Mouse (Mus musculus) liver, adult 2 months (tissue): Measurements from ENCODE around the gene Ccdc88c. TPM values are rescaled to one million over a fixed set of nuclear protein-coding genes. Genes with fewer than 3 reads are reported as not detected.
A peak's percentile ranks its signal among the peaks of the same experiment; 100 is the strongest.

Experiments
- DNase-seq: peaks from one replicate; pipeline ENCODE4 v3.0.0-alpha.2; 2011; ENCODE audit warnings: low read depth, low spot score; ENCODE audit errors: extremely low read depth
- H3K27ac ChIP-seq: fragments of 200-500 bp; replicated peaks from 2 replicates; pipeline ENCODE4 v1.5.1; 2012; ENCODE audit warnings: low read depth, mild to moderate bottlenecking, control low read depth, inconsistent platforms, low read length; ENCODE audit not compliant: insufficient read depth
- H3K27me3 ChIP-seq: fragments of 200-500 bp; 2 replicates; pipeline ENCODE4 v1.6.1; 2012; ENCODE audit warnings: mild to moderate bottlenecking, moderate library complexity, low read length, inconsistent platforms; ENCODE audit not compliant: control insufficient read depth, insufficient read depth
- H3K36me3 ChIP-seq: fragments of 200-500 bp; 2 replicates; pipeline ENCODE4 v1.6.1; 2012; ENCODE audit warnings: low read length, inconsistent platforms; ENCODE audit not compliant: control insufficient read depth, insufficient read depth
- H3K4me1 ChIP-seq: fragments of 200-500 bp; 2 replicates; pipeline ENCODE4 v1.6.1; 2011; ENCODE audit warnings: low read length; ENCODE audit not compliant: control insufficient read depth, insufficient read depth
- H3K4me3 ChIP-seq: fragments of 200-500 bp; 2 replicates; pipeline ENCODE4 v1.5.1; 2011; ENCODE audit warnings: low read depth, mild to moderate bottlenecking, control low read depth, low read length, moderate library complexity; ENCODE audit not compliant: insufficient read depth
- H3K79me2 ChIP-seq: fragments of 200-500 bp; 2 replicates; pipeline ENCODE4 v1.6.1; 2012; ENCODE audit warnings: inconsistent platforms, mild to moderate bottlenecking, low read length, moderate library complexity; ENCODE audit not compliant: control insufficient read depth, insufficient read depth
- H3K9ac ChIP-seq: fragments of 200-500 bp; 2 replicates; pipeline ENCODE4 v1.6.1; 2012; ENCODE audit warnings: low read depth, mild to moderate bottlenecking, control low read depth, inconsistent platforms, low read length
- CTCF ChIP-seq: fragments of 200-500 bp; IDR thresholded peaks from 2 replicates; pipeline ENCODE4 v1.5.1; 2011; ENCODE audit warnings: low read depth, low read length, control low read depth
- POLR2A ChIP-seq: fragments of 200-500 bp; IDR thresholded peaks from 2 replicates; pipeline ENCODE4 v1.6.1; 2011; ENCODE audit warnings: low read length, control low read depth; ENCODE audit not compliant: insufficient read depth; ENCODE audit errors: extremely low read depth
- WGBS: fragments of 180-500 bp; shearing (Covaris S2); methylation state at CpG from one replicate; pipeline ENCODE4 v1.1.7; 2018; 5-methylcytosine and 5-hydroxymethylcytosine counted together
- polyA plus RNA-seq: library from polyadenylated mRNA; depleted of rRNA; stranded (reverse); fragments of >200 nt; gene quantifications from 2 replicates; pipeline ENCODE4 v1.2.3, GENCODE M21; 2012
- total RNA-seq: library from RNA; depleted of rRNA; stranded (reverse); fragments of >200 nt; gene quantifications from 2 replicates; pipeline ENCODE4 v1.2.3, GENCODE M21; 2014

Ccdc88c gene
- total and polyA plus RNA-seq, 2 experiments = 1.1 to 1.3 TPM

DNA sequence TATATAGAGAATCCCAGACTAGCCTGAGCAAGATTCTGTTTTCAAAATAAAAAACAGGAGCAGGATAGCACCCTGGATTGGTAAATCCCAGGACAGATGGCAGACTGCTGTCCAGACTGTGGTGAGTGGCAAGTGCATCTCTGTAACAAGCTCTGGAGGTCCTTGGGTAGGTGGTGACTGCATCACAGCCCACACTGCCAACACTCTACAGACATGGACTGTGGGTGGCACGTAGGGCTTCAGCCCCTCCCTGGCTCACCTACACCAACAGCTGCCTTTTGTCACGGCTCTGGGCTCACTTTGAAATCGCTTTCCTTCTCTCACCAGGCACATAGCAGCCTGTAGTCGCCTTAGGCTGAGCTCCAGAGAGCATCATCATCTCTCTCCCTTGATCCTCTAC is 85.7 kb downstream of the Ccdc88c start:
- H3K9ac ChIP-seq = no peak overlapping the region
- no peak for DNase-seq
- H3K4me1 ChIP-seq = no peaks in the 10 kb centered on the region
- no peak overlapping the region for H3K27ac ChIP-seq
- no peak overlapping the region for H3K4me3 ChIP-seq
- TF ChIP-seq POLR2A = no peak
- TF ChIP-seq CTCF = no peak
- no peaks in the 10 kb centered on the region for H3K36me3 ChIP-seq
- 85% methylated on average over 4 of the region's 4 CpGs for WGBS
- no peaks in the 10 kb centered on the region for H3K27me3 ChIP-seq
- H3K79me2 ChIP-seq = no peaks in the 10 kb centered on the region

DNA sequence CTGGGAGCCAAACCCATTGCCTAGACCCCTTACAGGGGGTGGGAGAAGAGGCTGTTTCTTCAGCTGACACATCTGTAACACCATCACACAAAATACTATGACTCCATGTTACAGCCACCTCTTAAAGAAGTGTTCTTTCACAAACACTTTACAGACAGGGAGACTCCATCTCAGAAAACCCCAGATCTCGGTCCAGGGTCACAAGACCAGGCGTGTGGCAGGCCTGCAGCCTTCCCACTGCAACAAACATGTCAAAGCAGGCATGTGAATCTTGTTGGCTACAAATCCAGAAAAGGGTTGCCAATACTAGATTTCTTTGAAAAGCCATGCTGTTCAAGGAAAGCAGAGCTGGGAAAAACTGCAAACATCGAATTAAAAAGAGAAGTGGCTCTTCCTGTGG is 87.5 kb downstream of the Ccdc88c start:
- WGBS = 74% methylated on average over 3 of the region's 3 CpGs
- H3K36me3 ChIP-seq = no peaks in the 10 kb centered on the region
- H3K4me3 ChIP-seq = no peak overlapping the region
- H3K27me3 ChIP-seq = no peaks in the 10 kb centered on the region
- H3K4me1 ChIP-seq = no peaks in the 10 kb centered on the region
- H3K79me2 ChIP-seq = no peaks in the 10 kb centered on the region
- no peak for TF ChIP-seq CTCF
- no peak for TF ChIP-seq POLR2A
- DNase-seq = no peak
- H3K27ac ChIP-seq = no peak overlapping the region
- no peak overlapping the region for H3K9ac ChIP-seq

DNA sequence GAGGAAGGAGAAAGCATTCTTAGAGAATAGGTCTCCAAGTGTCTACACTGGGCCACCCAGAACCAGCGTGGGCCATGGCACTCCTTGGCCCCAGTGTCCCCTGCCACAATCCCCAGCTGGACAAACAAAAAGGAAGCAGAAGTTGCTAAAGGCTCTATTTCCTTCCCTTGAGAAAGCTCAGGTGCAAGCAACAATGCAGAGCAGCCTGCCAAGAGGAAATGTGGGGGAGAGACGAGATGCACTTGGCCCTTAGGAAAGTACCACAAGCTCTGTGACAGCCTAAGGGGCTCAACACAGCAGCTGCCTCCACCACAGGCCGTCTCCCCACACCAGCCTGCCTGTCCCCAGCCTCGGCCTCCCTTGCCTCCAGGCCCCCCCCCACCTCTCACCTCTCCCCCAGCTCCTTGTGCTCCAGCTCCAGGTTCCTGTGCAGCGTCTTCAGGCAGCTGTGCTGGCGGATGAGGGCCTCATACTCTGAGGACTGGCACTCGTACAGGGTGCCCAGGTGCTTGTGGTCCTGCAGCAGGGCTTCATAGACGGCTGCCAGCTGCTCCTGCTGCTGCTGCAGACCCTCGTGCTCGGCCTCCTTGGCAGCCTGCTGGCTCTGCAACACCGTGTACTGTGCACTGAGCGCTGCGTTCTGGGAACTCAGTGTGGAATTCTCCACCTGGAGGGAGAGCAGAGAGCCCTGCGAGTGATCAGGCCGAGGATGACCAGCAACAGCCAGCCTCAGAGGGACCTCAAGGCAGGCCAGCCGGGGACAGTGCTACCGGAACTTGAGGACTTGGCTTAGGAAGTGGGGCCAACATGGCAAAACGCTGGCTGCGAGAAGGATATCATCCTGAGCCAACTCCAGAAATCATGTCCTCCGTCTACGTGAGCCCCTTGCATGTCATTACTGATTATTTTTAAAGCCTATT is 91.2 kb downstream of the Ccdc88c start:
- H3K36me3 ChIP-seq = no peaks in the 10 kb centered on the region
- peaks cover 5% of the 10 kb centered on the region; the same call in 1 of the 2 replicates for H3K4me1 ChIP-seq
- H3K4me3 ChIP-seq = peak overlapping the region; percentile 12; the same call in 1 of the 2 replicates
- TF ChIP-seq POLR2A (no peak), CTCF (no peak)
- WGBS = 76% methylated on average over 21 of the region's 21 CpGs
- H3K27ac ChIP-seq = peak overlapping the region; percentile 38; the same call in 1 of the 2 replicates
- H3K9ac ChIP-seq = no peak overlapping the region
- H3K79me2 ChIP-seq = no peaks in the 10 kb centered on the region
- H3K27me3 ChIP-seq = no peaks in the 10 kb centered on the region
- DNase-seq = no peak

DNA sequence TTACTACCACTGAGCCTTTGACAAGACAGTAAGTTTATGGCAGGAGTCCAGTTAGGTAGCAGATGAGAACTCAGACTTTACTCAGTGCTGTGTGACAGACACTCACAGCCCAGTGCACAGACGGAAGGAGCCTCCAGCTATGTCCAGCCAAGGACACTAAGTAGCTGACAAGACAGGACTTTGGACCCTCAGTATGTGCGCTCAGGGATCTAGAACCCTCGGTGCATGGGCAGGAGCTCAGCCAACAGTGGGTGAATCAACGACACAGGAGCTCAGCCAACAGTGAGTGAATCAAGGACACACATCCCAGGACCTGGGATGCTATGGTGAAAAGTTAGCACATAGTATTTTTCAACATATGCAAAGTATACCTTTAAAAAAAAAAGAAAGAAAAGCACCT is 92.1 kb downstream of the Ccdc88c start:
- no peaks in the 10 kb centered on the region for H3K36me3 ChIP-seq
- 51% methylated on average over 4 of the region's 4 CpGs for WGBS
- H3K27ac ChIP-seq = no peak overlapping the region
- H3K4me1 ChIP-seq = peaks cover 5% of the 10 kb centered on the region; the same call in 1 of the 2 replicates
- H3K27me3 ChIP-seq = no peaks in the 10 kb centered on the region
- H3K9ac ChIP-seq = no peak overlapping the region
- no peak overlapping the region for H3K4me3 ChIP-seq
- TF ChIP-seq CTCF = no peak
- no peak for TF ChIP-seq POLR2A
- no peak for DNase-seq
- H3K79me2 ChIP-seq = no peaks in the 10 kb centered on the region

DNA sequence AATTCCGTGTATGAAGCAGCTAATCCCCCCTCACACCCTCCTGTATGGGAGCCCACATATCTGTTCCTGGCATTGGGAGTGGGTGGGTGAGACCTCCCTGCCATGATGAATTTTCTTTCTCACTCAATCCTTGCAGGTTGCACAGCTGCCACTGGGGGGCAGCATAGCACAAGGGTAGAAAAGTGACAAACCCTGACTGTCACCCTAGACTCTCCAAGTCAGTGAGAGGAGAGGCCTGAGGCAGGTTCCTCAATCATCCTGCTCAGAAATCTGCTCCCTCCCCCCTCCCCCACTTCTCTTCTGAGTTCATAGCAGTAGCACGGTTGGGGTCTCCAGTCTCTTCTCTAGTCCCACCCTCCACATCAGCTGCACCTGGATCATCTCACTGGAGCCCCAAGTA is 92.7 kb downstream of the Ccdc88c start:
- H3K27me3 ChIP-seq = no peaks in the 10 kb centered on the region
- H3K4me3 ChIP-seq = no peak overlapping the region
- H3K79me2 ChIP-seq = no peaks in the 10 kb centered on the region
- peak; percentile 41 for DNase-seq
- H3K9ac ChIP-seq = no peak overlapping the region
- H3K4me1 ChIP-seq = peaks cover 5% of the 10 kb centered on the region; the same call in 1 of the 2 replicates
- WGBS = 5% methylated on average over 2 of the region's 2 CpGs
- H3K27ac ChIP-seq = no peak overlapping the region
- no peaks in the 10 kb centered on the region for H3K36me3 ChIP-seq
- TF ChIP-seq CTCF (peak; percentile 84), POLR2A (no peak)

DNA sequence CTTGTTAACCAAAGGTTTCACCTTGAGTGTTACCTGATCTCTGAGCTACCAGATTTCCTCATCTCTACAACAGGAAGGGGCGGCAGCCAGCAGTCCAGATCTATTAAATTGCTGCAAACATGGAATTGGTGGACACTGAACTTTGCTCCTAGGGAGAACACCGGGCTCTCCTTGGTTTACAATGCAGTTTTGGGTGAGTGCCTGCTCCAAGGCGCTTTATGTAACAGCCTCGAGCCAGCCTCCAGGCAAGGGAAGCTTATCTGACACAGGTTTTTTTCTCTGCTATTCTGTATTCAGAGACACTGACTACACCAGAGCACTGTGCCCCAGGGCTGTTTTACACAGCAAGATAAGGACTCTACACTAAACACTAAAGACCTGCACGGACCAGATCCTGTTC is 94.1 kb downstream of the Ccdc88c start:
- Histone ChIP-seq H3K27ac (peak overlapping the region; percentile 80), H3K36me3 (no peaks in the 10 kb centered on the region), H3K4me1 (peaks cover 5% of the 10 kb centered on the region; the same call in 1 of the 2 replicates), H3K79me2 (no peaks in the 10 kb centered on the region), H3K27me3 (no peaks in the 10 kb centered on the region), H3K4me3 (no peak overlapping the region), H3K9ac (no peak overlapping the region)
- WGBS = 19% methylated on average over 5 of the region's 5 CpGs
- TF ChIP-seq POLR2A = no peak
- no peak for TF ChIP-seq CTCF
- DNase-seq = peak; percentile 93
